Mouse (Mus musculus): ENCODE measurements around the gene Brinp3.

Gene Brinp3

DNA sequence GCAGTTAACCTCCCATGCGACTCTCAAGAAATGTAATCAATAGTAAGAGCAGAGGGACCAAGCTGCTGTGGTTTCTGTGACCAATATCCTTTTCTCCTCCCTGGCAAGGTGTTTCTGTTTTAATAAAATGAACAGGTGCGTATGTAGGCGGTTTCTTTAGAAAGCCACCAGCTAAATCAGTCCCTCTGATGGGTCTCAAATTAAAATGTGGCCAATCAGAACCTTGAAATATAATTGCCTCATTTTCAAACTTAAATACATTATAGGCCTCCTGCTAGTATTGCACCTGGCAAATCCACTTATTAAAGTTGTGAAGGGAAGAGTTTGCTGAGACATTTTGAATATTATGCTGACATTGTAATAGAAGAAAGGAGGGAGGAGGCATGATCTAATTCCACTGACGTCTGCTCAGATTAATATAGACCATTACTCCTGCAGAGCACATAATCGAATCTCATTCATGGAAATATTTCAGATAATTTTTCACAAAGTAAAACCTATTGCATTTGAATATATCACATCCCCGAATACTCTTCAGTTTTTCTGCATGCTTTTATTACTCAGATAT lies 305.5 kb downstream of the Brinp3 start:
- no peak for DNase-seq

DNA sequence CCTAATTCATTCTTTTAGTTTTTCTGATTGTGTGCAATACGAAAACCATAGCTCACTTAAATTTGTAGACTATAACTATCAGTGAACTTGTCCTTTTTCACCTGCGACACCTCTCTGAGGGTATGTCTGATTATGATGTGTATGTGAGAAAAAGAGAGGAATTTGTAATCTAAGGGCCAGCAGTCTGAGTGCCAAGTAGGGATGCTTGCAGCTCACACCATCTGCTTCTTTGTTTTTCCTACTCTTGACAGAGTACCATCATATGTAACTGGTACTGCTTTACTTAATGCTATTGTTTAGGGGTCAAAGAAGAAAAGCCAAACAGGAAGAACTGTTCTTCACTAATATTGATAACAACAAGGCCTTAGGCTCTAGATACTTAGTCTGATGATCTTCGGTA lies 307.3 kb downstream of the Brinp3 start:
- no peak for DNase-seq

GRCm38 (mm10) chr1:146807765-146808164 lies 313.2 kb downstream of the Brinp3 start:
- no peak for DNase-seq

DNA sequence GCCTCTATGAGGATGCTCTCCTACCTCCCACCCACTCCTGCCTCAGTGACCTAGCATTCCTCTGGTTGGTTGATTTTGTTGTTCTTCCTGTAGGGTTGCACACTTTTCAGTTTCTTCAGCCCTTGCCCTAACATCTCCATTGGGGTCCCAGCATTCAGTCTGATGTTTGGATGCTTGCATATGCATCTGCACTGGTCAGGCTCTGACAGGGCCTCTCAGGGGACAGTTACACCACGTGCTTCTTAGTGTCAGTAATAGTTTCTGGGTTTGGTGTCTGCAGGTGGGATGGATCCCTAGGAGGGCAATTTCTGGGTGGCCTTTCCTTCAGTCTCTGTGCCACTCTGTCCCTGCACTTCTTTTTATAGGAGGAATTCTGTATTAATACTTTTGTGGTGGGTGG lies 339.3 kb downstream of the Brinp3 start:
- DNase-seq: no peak

DNA sequence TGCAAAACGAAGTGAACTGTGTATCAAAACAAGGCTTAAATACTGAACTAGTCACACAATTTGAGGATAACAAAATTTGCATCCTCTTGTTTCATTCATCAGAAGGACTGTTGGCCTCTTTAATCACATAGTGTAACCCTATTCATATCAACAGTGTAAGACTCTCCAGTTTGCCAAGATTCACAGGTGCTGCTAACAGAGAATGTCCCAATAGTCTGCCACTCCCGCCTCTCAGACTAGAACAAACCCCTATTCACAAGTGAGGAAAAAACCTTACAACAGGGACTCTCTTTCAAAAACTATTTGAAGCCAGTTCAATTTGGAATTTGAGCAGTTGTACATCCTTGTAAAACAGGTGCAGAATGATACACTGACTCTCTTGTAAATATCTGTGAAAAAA lies 349.5 kb downstream of the Brinp3 start:
- no peak for DNase-seq

GRCm38 (mm10) chr1:146848892-146849291 lies 354.3 kb downstream of the Brinp3 start:
- DNase-seq: no peak

DNA sequence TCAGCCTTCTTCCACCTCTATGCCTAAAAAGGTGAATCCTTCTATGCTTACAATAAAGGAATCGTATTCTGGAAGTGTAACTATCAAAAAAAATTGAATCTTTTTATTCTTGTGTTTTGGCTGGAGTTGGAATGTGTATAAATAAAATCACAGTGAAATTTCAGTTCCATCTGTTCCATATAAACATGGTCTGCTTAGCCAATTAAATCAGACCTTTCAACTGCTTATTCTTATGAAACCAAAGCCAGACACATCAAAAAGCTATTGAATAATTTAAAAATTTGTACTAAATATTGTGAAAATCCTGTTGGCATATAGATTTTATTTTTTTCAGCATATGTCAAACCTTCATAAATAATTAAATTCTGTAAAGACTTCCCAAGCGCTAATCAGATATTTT lies 355.6 kb downstream of the Brinp3 start:
- DNase-seq: no peak

DNA sequence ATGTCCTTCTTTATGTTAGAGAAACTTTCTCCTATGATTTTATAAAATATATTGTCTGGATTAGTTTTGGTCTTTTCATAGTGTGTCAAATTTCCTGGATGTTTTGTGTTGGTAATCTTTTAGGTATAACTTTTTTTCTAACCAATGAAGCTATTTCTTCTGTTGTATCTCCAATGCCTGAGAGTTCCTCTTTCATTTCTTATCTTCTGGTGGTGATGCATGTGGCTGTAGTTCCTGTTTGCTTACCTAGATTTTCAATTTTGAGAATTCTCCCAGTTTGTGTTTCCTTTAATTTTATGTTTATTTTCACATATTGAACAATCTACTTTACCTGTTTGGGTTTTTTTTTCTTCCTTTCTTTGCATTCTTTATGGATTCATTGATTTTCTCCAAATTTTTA lies 404.1 kb downstream of the Brinp3 start:
- no peak for DNase-seq

GRCm38 (mm10) chr1:146901691-146902090 lies 407.1 kb downstream of the Brinp3 start:
- DNase-seq: no peak

DNA sequence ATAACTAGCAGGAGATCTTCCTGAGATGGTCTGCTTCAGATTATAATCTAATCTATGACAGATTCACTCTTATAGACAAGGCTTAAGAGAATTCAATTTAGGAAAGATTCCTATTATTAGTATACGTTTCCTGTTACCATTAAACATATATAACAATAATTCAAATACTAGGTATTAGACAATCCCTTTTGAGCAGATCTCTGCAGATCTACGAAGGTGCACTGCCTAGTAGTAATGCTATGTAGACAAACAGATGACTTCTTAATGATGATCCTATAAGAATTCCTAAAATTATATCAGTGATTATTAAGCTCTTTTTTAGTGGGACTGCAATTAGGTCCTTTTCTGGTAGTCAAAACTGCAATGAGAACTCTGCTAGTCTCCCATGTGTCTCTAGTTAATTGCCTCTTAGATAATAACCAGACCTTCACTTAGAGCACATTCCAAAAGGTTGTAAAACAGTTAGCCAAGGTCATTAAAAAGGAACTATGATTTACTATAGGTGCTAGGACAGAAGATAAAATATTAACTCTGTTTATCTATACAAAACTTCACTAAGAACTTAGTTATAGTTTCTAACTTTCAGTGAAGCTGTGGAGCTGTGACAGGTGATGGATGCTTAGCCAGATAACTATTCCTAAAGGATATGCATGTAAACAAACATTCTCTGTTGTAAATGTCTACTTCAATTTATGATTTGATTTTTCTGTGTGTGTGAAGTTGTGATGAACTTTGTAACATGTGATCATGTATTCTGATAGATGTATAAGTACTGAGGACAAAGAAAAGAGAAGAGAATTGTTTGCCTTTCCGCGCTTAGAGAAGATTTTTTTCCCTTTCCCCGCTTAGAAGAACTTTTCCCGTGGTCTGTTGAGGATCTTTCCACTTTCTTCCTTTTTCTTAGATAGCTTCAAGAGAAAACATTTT lies 445.2 kb downstream of the Brinp3 start:
- no peak for DNase-seq
